Mouse (Mus musculus) lung, embryonic 16.5 days (tissue): ENCODE data around the gene Pdss2. TPM values are rescaled to one million over a fixed set of nuclear protein-coding genes. Genes with fewer than 3 reads are reported as not detected.

Experiments
- ATAC-seq: fragments of 200-750 bp; cut with Nextera tagmentation; 2 replicates; pipeline ENCODE4 v1.8.0; 2017; ENCODE audit warnings: low read depth, mild to moderate bottlenecking, moderate library complexity
- H3K27ac ChIP-seq: fragments of 300-500 bp; sonication (generic); 2 replicates; pipeline ENCODE4 v1.5.1; 2014; ENCODE audit warnings: mild to moderate bottlenecking, control low read depth, low read length
- H3K27me3 ChIP-seq: fragments of 300-500 bp; sonication (generic); 2 replicates; pipeline ENCODE4 v1.6.1; 2014; ENCODE audit warnings: low read depth, low read length, mixed read lengths; ENCODE audit not compliant: control insufficient read depth, insufficient read depth
- H3K36me3 ChIP-seq: fragments of 300-500 bp; sonication (generic); 2 replicates; pipeline ENCODE4 v1.6.1; 2014; ENCODE audit warnings: low read length; ENCODE audit not compliant: control insufficient read depth, insufficient read depth
- H3K4me1 ChIP-seq: fragments of 300-500 bp; sonication (generic); replicated peaks from 2 replicates; pipeline ENCODE4 v1.6.1; 2014; ENCODE audit warnings: low read length, mixed read lengths; ENCODE audit not compliant: control insufficient read depth, insufficient read depth
- H3K4me2 ChIP-seq: fragments of 300-500 bp; sonication (generic); 2 replicates; pipeline ENCODE4 v1.6.1; 2014; ENCODE audit warnings: low read depth, low read length, control low read depth
- H3K4me3 ChIP-seq: fragments of 300-500 bp; sonication (generic); 2 replicates; pipeline ENCODE4 v1.5.1; 2014; ENCODE audit warnings: mild to moderate bottlenecking, low read length, control low read depth
- H3K9ac ChIP-seq: fragments of 300-500 bp; sonication (generic); 2 replicates; pipeline ENCODE4 v1.6.1; 2014; ENCODE audit warnings: low read length, control low read depth
- H3K9me3 ChIP-seq: fragments of 300-500 bp; sonication (generic); 2 replicates; pipeline ENCODE4 v1.6.1; 2016; ENCODE audit warnings: low read length; ENCODE audit not compliant: control insufficient read depth
- WGBS: fragments of 180-500 bp; shearing (Covaris S2); extraction: QIAGEN DNeasy Blood & Tissue Kit; methylation state at CpG from one replicate; pipeline ENCODE4 v1.1.7; 2014; 5-methylcytosine and 5-hydroxymethylcytosine counted together
- polyA plus RNA-seq: library from polyadenylated mRNA; unstranded; fragments of >200 nt; fragmentation: Nextera tagmentation; extraction: Ambion mirVana; gene quantifications from 2 replicates; pipeline ENCODE4 v1.2.1, GENCODE M21; 2015

Gene Pdss2
- polyA plus RNA-seq, 1 experiment from 2014 or later = 10.0 TPM

GRCm38 (mm10) chr10:43271318-43271717 lies 50.0 kb downstream of the Pdss2 start:
- no peak overlapping the region for H3K9ac ChIP-seq
- no peak overlapping the region for H3K27ac ChIP-seq
- no peak overlapping the region for H3K4me2 ChIP-seq
- no peak for ATAC-seq
- 69% methylated on average over 2 of the region's 2 CpGs for WGBS
- no peaks in the 10 kb centered on the region for H3K4me1 ChIP-seq
- H3K36me3 ChIP-seq = no peaks in the 10 kb centered on the region
- H3K9me3 ChIP-seq = no peaks in the 10 kb centered on the region
- H3K4me3 ChIP-seq = no peak overlapping the region
- no peaks in the 10 kb centered on the region for H3K27me3 ChIP-seq

- no peaks in the 10 kb centered on the region for H3K9me3 ChIP-seq
- H3K4me3 ChIP-seq = no peak overlapping the region
- no peak for ATAC-seq
- H3K9ac ChIP-seq = no peak overlapping the region
- H3K27me3 ChIP-seq = no peaks in the 10 kb centered on the region
- H3K36me3 ChIP-seq = no peaks in the 10 kb centered on the region
- H3K27ac ChIP-seq = no peak overlapping the region
- no peak overlapping the region for H3K4me2 ChIP-seq
- no peaks in the 10 kb centered on the region for H3K4me1 ChIP-seq
- 76% methylated on average over 4 of the region's 4 CpGs for WGBS
These were observed 51.1 kb downstream of the Pdss2 start for GRCm38 (mm10) chr10:43272381-43272780.

DNA sequence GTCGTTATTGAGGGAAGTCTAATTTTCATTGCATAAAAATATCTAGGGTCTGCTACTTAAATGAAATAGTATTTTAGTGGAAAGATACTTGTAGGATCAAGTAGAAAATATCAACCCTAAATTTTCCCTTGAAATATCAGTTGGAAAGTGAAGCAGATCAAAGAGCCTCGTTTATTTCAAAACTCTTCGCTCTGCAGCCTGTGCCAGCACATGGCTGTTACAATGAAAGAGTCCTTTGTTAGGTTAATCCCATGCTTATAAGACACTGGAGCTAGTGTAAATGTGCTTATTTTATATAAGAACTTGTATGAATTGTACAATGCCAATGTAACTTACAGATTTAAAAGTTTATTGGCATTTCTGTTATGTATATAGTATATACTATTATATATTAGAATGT lies 51.8 kb downstream of the Pdss2 start:
- WGBS = 63% methylated on average over 3 of the region's 3 CpGs
- no peaks in the 10 kb centered on the region for H3K27me3 ChIP-seq

DNA sequence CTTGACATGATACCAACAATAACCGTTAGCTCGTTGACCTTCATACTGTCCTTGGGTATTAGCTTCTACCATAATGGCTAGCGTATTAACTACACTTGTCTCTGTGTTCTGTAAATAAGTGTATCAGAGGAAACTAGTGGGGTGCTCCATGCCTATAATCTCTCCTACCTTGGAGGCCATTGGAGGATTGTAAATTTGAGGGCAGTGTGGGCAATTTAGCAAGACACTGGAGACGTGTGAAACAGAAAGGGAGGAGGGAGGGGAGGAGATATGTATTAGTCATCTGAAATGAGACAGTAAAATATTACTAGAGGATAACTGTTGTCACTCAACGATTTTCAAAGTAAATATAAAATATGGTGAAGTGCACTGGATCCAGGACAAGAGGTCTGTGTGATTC lies 54.2 kb downstream of the Pdss2 start:
- no peak for ATAC-seq
- Histone ChIP-seq H3K4me2 (no peak overlapping the region), H3K27me3 (no peaks in the 10 kb centered on the region), H3K36me3 (no peaks in the 10 kb centered on the region), H3K9me3 (no peaks in the 10 kb centered on the region), H3K27ac (no peak overlapping the region), H3K9ac (no peak overlapping the region), H3K4me3 (no peak overlapping the region), H3K4me1 (no peaks in the 10 kb centered on the region)
- WGBS = 75% methylated on average over 5 of the region's 5 CpGs

More for the DNA sequence above, 51.8 kb downstream of the Pdss2 start:
- Histone ChIP-seq H3K4me2 (no peak overlapping the region), H3K9ac (no peak overlapping the region), H3K9me3 (no peaks in the 10 kb centered on the region), H3K4me3 (no peak overlapping the region), H3K4me1 (no peaks in the 10 kb centered on the region), H3K36me3 (no peaks in the 10 kb centered on the region), H3K27ac (no peak overlapping the region)
- ATAC-seq = no peak

DNA sequence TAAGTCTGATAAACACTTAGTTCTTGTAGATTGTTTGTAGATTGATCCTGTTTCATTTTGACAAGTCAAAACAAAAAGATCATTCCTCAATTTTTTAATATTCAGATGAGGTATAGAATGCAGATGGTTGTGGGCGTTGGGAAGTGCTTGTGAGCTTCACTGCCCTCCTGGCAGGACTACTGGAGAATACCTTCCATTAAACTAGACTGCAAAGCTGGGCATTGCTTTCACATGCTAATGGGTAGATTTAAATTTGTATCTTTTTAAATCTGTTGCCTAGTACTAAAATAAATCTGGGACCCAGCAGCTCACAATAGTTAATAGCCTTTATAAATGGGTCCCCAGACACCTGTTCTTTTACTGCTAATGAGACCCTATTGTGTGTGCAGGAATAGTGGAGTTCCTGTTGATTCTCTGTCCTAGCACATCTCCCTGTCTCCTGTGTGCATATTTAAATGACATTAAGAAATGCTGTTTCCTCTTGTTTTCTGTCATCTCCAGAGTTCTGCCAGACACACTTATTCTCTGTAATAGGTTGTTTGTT lies 54.9 kb downstream of the Pdss2 start:
- Histone ChIP-seq H3K4me1 (no peaks in the 10 kb centered on the region), H3K9ac (no peak overlapping the region), H3K9me3 (no peaks in the 10 kb centered on the region), H3K4me2 (no peak overlapping the region), H3K27me3 (no peaks in the 10 kb centered on the region), H3K27ac (no peak overlapping the region), H3K4me3 (no peak overlapping the region), H3K36me3 (no peaks in the 10 kb centered on the region)
- 75% methylated on average over 1 of the region's 1 CpGs for WGBS
- no peak for ATAC-seq

DNA sequence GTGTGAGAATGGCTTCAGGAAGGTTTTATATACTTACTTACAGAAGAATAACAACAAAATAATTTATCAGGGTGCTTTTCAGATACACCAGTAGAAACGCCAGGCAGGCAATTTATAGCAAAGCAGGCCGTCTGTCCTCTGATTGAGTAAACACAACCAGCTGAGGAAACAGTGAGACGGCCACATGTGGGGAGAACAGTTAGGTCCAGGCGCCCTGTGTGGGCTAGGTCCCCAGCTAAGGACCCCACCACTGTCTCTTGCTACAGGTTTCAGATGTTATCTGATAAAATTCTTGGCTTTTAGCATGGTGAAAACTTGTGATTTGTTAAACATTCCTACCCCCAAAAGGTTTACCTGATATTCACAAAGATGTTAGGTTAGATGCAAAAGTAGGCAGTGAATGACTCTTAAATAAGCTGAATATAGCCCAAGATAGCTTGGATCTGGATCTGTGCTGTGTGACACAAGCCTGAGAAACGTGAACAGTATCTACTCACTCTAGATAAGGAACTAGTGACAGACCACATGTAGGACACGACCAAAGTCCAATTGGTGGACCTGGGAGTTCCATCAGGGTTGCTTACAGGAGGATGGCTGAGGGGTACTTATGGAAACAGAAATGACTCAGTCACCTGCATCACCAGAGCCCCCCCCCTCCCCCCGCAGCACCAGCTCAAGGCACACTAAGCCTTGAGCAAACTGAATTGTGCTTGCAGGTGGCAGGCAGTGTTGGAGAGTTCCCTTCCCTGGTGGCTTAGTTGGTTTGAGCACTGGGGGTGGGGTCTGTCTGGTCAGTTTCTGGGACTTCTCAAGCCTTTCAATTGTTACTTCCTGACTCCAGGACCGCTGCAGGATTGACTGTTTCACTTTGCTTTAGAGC lies 56.2 kb downstream of the Pdss2 start:
- H3K9ac ChIP-seq = no peak overlapping the region
- no peaks in the 10 kb centered on the region for H3K4me1 ChIP-seq
- no peaks in the 10 kb centered on the region for H3K27me3 ChIP-seq
- ATAC-seq = no peak
- H3K36me3 ChIP-seq = no peaks in the 10 kb centered on the region
- H3K27ac ChIP-seq = no peak overlapping the region
- no peak overlapping the region for H3K4me3 ChIP-seq
- H3K4me2 ChIP-seq = no peak overlapping the region
- H3K9me3 ChIP-seq = no peaks in the 10 kb centered on the region
- 31% methylated on average over 8 of the region's 8 CpGs for WGBS

DNA sequence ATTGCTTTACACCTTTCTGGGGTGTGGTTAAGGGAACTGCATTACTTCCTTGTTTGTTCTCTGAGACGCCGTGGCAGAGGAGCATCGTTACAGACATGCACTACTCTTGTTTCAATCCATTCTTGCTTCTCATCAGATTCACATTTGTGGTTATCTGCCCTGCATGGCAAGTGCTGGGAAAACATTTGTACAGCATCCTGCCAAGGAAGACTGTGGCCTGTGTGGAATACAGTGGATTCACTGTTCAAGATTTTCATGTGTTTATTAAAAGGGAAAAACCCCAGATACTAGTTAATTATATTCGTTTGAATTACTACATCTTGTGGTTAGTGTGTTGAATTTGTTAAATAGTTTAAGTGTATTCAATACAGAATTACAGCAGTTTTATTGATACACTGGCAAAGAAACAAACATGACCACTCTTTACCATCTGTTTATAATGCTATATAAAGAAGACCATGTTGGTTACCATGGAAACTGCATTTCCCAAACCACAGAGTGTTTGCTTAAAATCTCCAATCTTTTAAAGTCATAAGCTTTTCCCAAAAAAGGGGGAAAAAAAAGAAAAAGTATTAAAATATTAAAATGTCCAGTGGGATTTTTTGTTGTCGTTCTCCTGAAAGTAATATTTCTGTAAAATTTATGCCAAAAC lies 58.5 kb downstream of the Pdss2 start:
- Histone ChIP-seq H3K27me3 (no peaks in the 10 kb centered on the region), H3K4me2 (no peak overlapping the region), H3K9ac (no peak overlapping the region), H3K36me3 (no peaks in the 10 kb centered on the region), H3K9me3 (no peaks in the 10 kb centered on the region), H3K4me1 (no peaks in the 10 kb centered on the region), H3K27ac (no peak overlapping the region), H3K4me3 (no peak overlapping the region)
- no peak for ATAC-seq
- 70% methylated on average over 5 of the region's 5 CpGs for WGBS

GRCm38 (mm10) chr10:43285541-43285940 lies 64.3 kb downstream of the Pdss2 start:
- Histone ChIP-seq H3K9ac (no peak overlapping the region), H3K27ac (no peak overlapping the region), H3K9me3 (no peaks in the 10 kb centered on the region), H3K4me1 (no peaks in the 10 kb centered on the region), H3K4me3 (no peak overlapping the region), H3K36me3 (no peaks in the 10 kb centered on the region), H3K4me2 (no peak overlapping the region), H3K27me3 (no peaks in the 10 kb centered on the region)
- WGBS = 66% methylated on average over 1 of the region's 1 CpGs
- no peak for ATAC-seq

DNA sequence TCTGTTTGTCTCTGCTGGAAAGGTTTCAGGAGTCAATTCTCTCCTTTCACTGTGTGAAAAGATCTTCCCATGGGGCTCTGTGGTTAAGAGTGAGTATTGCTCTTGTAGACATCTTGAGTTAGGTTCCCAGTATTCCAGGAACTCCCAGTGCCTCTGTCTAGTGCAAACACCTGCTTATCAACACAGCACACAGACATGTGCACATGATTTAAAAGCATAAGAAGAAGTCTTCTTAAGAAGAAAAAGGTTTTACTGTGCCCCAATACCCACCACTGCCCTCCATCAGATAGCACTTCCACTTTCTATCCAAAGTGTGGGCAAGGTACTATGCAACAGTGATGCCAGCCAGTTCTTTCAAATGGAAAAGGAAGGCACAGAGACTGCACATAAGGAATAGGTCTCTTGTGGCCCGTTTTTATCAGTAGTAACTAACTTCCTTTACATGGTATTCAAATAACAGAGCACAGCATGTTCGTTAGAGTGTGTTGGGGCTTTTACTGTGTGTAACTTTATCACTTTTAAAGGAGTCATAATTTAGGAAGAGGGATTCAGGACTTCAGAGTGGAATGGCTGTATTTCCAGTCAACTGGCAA lies 69.4 kb downstream of the Pdss2 start:
- Histone ChIP-seq H3K9ac (no peak overlapping the region), H3K36me3 (no peaks in the 10 kb centered on the region), H3K9me3 (no peaks in the 10 kb centered on the region), H3K27me3 (no peaks in the 10 kb centered on the region), H3K4me1 (no peaks in the 10 kb centered on the region), H3K4me3 (no peak overlapping the region), H3K4me2 (no peak overlapping the region), H3K27ac (no peak overlapping the region)
- no peak for ATAC-seq
- WGBS = 73% methylated on average over 2 of the region's 2 CpGs
